Mouse (Mus musculus) myocyte (in vitro differentiated cells): ENCODE results near the gene Tnnc1.

Source experiments
- MYOG ChIP-seq, 3 experiments: IDR thresholded peaks; one replicate each; pipeline ENCODE4 v1.6.1; 2011; ENCODE audit warnings: control low read depth in 2 of 3, low read depth in 2 of 3, mild to moderate bottlenecking in 2 of 3; ENCODE audit not compliant: insufficient read length in 2 of 3, control insufficient read depth in 1 of 3, insufficient read depth in 1 of 3
- POLR2A ChIP-seq: IDR thresholded peaks from one replicate; pipeline ENCODE4 v1.6.1; 2011; ENCODE audit warnings: low read depth, mild to moderate bottlenecking, control low read depth, moderate library complexity; ENCODE audit not compliant: insufficient read length
- POLR2AphosphoS2 ChIP-seq: IDR thresholded peaks from one replicate; pipeline ENCODE4 v1.6.1; 2011; ENCODE audit warnings: low read depth, control low read depth; ENCODE audit not compliant: insufficient read length

DNA sequence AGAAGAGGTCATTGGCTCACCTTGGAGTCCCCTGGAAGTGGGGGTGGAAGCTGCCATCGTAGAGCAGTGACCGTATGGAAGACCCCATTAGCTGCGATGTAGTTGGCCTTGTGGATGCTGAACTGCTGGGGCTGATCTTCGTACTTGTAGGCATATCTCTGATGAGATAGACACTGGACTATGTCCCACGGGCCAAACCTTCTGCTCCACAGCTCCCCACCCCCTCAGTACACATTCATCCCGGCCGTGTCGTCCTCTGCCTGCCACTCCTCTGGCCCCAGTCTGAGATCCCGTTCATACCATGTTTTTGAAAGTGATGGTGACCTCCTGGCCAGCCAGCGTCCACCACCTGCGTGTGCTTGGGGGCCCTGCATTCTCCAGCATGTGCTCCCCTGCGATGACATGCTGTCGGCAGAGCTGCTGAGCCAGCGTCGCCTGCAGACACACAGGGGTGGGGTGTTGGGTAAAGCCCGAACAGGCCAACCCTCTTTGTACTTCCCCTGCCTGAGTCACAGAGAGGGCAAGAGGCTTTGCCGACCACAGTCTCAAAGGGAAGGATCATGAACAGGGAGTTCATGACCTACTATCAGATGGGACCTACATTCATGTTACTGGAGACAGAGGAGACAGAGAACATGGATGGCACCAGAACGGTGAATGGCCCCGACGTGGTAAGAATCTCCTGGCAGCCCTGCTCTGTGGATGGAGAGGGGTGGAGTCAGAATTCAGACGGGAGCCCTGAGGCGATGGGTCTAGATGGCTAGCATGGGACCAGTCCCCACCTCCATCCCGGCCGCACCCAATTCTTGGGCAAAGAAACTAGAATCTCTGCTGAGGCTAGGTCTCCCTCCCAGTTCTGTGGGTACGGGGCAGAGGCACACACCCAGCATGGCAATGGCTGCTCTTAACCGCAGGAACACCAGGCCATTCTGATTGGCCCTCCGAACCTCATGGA lies 47.6 kb upstream of the Tnnc1 start:
- TF ChIP-seq POLR2A, result no peak
- TF ChIP-seq MYOG (IDR thresholded peaks at IDR 0.05; ENCODE audit: control insufficient read depth in 1 of 3, insufficient read depth in 1 of 3, insufficient read length in 2 of 3, low read depth in 2 of 3), result no peak
- no peak for TF ChIP-seq POLR2AphosphoS2
